Mouse (Mus musculus) erythroblast, embryonic 14.5 days (primary cell): Measurements from ENCODE around the gene Top2b.

Experiments used
- GATA1 ChIP-seq: IDR thresholded peaks from 2 replicates; pipeline ENCODE4 v1.6.1; 2012; ENCODE audit warnings: low read length, inconsistent platforms, mixed read lengths
- TAL1 ChIP-seq: IDR thresholded peaks from 3 replicates; pipeline ENCODE4 v1.6.1; 2012; ENCODE audit warnings: low read length, inconsistent platforms, mixed read lengths

GRCm38 (mm10) chr14:16359704-16360103 is 5.3 kb upstream of the Top2b start:
- TF ChIP-seq TAL1 = no peak
- no peak for TF ChIP-seq GATA1
